Mouse (Mus musculus) fat pad, adult 2 months (tissue): ENCODE results near the gene Whrn.

Experiments
- DNase-seq: peaks from one replicate; pipeline ENCODE4 v3.0.0-alpha.2; 2011; ENCODE audit warnings: low read depth, low spot score; ENCODE audit errors: extremely low read depth

The Whrn gene

DNA sequence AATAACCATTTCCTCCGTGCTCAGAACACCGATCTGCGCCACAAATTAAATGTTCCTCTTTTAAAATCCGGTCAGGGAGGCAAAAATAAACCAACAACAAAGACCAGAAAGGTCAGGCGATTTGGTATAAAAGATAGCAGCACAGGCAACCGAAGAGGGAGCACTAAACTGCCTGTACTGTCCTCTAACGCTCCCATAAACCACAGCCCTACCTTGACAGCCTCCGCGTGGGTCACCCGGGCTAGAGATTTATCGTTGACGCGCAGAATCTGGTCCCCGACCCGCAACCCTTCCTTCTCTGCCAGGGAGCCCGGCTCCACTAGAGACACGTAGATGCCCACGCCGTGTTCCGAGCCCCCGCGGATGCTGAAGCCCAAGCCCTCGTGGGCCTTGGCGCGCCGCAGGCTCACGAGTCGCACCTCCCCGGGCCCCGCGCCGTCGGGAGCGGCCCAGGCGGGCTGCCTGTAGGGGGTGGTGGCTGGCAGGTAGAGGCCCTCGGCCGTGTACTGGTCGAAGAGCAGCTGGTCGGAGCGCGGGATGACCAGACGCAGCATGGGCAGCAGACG lies 1.3 kb downstream of the Whrn start:
- no peak for DNase-seq

DNA sequence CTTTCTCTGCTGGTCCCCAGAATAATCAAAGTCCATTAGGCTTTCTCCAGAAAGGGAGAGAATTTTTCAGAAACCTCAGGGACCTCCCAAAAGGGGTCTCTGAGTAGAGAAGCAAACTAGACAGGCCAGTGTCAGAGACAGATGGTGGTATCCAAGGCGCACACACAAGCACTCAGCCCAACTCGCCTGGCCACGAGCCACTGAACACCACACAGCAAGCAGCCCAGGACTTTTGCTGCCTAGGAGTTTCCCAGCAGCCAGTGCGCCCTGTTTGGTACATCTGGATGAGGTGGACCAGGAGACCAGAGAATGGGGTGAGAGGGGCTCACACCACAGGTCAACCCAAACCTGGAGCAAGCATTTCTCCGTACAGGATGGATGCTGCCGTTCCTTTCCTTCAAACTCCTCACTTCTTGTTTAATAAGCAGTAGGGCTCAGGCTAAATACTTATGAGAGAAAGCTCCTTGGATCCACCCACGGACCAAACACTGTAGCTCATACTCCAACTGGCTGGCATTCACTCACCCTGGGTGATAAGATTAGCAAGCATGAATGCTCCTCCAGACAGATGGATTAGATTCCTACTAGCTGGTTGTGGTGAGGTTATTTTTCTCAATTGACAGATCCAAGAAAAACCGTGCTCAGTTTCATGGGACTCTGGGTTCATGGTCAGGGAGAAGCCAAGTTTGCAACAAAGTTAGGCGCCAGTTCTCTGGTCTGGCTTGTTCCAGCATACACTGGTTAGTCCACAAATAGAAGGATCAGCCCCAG lies 2.3 kb downstream of the Whrn start:
- no peak for DNase-seq

GRCm38 (mm10) chr4:63491521-63491920 lies 4.3 kb downstream of the Whrn start:
- no peak for DNase-seq

- no peak for DNase-seq
These were observed 5.6 kb downstream of the Whrn start for GRCm38 (mm10) chr4:63490146-63490545.

DNA sequence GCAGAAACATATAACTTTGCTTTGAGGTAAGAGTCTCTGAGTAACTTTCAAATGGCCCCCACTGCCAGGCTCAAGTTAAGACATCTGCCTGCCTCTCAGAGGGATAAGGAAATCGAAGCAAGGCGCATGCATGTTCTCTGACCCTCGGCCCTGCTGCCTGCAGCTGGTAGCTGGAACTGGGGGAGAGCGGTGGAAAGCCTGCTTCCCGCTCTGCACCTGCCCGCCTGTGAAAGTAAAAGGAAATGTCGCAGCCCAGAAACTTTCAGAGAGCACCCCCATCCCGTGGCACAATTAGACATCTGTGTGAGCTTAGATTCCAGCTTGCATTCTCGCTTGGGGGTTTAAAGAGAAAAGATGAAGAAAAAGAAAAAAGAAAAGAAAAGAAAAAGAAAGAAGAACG lies 6.1 kb downstream of the Whrn start:
- no peak for DNase-seq

- no peak for DNase-seq
These were observed 7.9 kb downstream of the Whrn start for GRCm38 (mm10) chr4:63487916-63488315.

DNA sequence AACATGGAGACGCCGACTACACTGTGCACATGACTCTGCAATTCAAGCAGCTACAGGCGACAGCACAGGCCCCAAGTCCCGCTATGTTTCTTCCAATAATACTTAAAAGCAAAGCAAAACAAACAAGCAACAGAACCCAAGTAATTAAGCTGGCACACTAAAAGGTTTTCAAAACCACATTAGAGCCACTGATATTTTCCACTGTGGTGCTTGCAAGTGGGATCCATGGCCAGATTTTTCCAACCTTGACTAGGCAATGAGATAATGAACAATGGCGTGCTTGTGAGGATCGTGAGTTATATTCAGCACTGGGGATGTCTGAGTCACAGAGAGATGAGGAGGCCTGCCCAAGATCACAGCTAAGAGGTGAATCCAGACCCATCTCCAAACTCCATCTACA lies 8.5 kb downstream of the Whrn start:
- DNase-seq, result no peak

DNA sequence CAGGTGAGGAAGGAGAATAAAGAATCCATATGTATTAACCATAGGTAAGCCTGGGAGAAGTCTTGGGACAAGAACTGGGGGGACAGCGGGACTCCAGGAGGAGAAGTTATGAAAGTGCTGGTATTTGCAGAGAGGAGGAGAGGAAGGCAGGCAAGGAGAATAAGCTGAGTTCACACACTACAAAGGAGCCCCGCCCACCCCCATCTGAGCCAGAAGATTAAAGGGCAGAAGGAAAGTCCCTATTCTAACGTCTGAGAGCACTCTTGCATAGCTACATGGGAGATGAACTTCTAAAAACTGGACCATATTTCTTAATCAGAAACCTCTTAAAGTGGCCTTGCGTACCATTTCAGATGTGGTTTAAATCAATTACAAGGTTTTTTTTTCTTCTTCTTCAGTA lies 9.3 kb downstream of the Whrn start:
- DNase-seq, result no peak

DNA sequence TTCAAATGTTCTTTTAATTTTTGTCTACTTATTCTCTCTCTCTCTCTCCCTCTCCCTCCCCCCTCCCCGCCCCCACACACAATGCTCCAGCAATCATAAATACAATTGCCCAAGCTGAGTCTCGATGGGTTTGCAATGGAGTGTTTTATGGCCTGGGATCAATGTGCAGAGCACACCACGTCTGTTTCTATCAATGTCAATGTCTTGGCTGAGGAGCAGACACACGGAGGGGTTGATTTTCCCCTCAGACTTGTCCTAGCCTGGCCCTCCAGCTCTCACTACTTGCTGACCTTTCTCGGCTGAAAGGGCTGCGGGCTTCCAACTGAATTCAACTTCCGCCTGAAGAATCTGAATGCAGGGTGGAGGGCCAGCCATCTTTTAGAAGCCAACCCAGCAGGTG lies 12.1 kb downstream of the Whrn start:
- no peak for DNase-seq

DNA sequence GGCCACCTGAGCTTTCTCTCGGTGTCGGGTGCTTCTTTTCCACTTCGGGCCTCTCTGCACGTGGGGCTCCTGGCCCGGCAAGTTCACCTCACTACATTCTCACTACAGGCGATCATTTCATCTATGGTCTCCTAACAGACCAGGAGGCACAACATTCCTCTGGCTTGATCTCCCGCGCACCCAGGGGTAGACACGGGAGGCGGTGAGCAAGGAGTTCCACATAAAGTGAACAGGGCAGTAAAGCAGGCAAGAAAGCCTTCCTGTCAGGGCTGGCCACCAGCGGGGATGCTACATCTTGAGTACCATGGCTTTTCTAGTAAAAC lies 15.0 kb downstream of the Whrn start:
- no peak for DNase-seq

GRCm38 (mm10) chr4:63480098-63480844 lies 15.5 kb downstream of the Whrn start:
- no peak for DNase-seq

DNA sequence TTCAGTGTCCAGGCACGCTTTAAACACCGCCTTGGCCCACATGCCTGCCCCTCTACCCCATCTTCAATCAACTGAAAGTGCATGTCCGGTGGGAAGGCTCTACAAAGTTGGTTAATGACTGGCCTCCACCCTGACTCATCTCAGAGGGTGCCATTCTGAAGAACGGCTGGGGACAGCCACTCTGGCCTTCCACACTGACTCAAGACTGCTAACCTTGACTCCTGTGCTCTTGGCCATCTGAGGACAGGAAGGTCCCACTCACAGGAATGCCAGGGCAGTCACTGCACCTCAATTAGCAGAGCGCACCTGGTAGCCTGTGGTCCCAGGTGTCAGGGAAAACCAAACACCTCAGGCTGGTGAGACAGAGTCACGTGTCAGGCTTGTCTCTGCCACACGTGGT lies 17.8 kb downstream of the Whrn start:
- DNase-seq, result no peak

DNA sequence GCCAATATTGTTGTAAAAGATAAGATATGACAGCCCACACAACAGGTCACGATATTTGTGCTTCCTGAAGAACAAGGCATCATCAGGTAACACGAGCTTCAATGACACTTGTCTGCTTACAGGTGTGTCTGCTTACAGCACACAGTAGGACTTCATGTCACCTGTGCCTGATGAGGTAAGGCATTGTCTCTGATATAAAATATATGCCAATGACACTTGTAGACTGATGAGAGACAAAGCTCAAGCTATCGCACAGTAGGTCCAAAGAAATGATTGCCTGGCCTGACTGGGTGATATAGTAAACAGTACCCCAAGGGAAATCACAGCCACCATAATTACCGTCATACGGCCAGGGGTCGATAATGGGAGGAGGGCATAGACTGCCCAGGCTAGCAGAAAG lies 18.9 kb downstream of the Whrn start:
- DNase-seq, result no peak

DNA sequence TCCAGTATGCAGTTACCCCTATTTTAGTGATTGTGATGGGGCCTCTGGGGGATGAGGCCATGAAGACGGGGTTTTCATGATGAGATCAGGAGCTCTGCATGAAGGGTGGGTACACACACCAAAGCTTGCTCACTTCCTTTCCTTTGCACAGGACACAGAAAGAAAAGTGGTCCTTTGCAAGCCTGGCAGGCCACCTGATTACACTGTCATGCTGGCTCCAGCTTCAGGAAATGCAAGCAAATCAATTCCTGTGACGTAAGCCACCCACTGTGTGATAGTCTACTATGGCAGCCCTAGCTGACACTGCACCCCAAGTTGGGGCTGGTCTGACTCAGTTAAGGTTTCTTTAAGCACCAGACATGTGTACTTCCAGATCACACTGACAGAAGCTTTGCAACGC lies 20.6 kb downstream of the Whrn start:
- DNase-seq, result no peak

GRCm38 (mm10) chr4:63474439-63474838 lies 21.4 kb downstream of the Whrn start:
- no peak for DNase-seq

GRCm38 (mm10) chr4:63467338-63467737 lies 28.5 kb downstream of the Whrn start:
- DNase-seq, result no peak

DNA sequence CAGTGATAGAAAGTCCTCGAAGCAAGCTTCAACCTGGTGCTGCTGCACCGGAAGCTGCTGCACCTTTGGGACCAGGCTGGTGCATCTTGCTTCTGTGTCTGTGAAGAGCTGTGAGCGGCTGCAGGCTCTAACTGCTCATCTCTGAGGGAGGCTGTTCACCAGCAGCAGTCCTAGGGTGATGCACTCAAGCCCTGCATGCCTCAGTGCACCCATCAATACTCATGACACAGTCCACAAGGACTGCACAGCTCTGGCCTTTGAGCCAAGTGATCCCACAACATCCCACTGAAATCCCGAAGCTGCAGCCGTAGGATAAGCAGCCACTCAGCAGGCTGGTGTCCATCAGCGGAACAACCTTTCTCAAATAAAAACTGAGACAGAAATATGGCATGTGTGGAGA lies 29.6 kb downstream of the Whrn start:
- DNase-seq, result no peak

- DNase-seq, result no peak
These were observed 34.8 kb downstream of the Whrn start for GRCm38 (mm10) chr4:63460876-63461525.

DNA sequence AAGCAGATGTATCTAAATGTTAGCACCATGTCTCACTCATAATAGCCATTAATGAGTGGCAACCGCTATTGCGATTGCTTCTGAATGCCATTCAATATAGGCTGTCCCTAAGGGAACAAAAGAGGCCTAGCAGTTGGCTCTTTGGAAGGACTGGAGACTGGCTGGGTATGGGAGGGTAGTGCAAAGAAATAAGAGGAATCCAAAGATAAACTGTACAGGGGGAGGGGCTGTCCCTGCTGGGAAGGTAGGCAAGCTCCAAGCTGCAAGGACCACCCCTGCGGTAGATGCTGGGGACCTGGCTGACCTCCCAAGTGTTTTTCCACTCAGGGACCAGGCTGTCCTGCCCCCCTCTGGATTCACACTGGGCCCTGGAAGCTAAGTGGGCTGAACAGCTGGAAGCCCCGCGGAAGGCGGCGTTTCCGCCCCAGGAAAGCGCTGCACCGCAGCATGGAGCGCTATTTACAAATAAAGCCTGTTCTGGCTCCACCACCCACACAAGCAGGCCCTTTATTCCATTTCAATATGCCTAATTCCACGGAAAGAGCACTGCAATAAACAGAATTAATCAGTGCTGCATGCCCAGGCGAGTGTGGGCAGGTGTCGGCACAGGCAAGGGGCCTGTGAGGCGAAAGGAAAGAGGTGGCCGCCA lies 36.5 kb downstream of the Whrn start:
- no peak for DNase-seq

DNA sequence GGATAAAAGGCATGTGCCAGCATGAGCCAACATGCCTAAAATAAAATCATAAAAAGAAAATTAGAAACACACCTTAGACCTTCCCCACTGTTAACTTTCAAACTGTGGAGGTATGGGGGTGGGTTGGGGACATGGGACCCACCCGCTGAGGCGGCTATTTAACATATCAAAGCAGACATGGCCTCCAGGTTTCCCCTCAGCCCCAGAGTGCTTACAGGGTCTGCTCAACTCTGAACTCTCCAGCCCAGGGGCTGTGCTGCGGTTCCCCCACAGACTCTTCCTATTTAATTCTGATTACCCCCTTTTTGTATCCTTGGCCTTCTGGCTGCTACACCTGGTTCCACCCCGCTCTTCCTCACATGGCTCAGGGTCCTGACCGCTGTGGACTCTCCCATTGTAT lies 39.2 kb downstream of the Whrn start:
- DNase-seq, result no peak

GRCm38 (mm10) chr4:63453939-63454513 lies 41.8 kb downstream of the Whrn start:
- DNase-seq, result no peak
